Mouse (Mus musculus) C2C12 (cell line): ENCODE data around the gene Tmem186.
A peak's percentile ranks its signal among the peaks of the same experiment; 100 is the strongest.

Experiments
- CEBPB ChIP-seq: IDR thresholded peaks from one replicate; pipeline ENCODE4 v1.6.1; 2011; ENCODE audit warnings: low read depth, mild to moderate bottlenecking, control low read depth, moderate library complexity
- CTCF ChIP-seq: IDR thresholded peaks from one replicate; pipeline ENCODE4 v1.5.1; 2011; ENCODE audit not compliant: control insufficient read depth, insufficient read depth, insufficient read length
- FOSL1 ChIP-seq: IDR thresholded peaks from one replicate; pipeline ENCODE4 v1.8.0; 2011; ENCODE audit warnings: mild to moderate bottlenecking, low read length; ENCODE audit not compliant: poor library complexity, insufficient read depth, severe bottlenecking
- MAX ChIP-seq: IDR thresholded peaks from one replicate; pipeline ENCODE4 v1.6.1; 2011; ENCODE audit warnings: mild to moderate bottlenecking, control low read depth
- MYOD1 ChIP-seq: IDR thresholded peaks from one replicate; pipeline ENCODE4 v1.6.1; 2011; ENCODE audit warnings: low read depth; ENCODE audit not compliant: control insufficient read depth, insufficient read length
- MYOG ChIP-seq: IDR thresholded peaks from one replicate; pipeline ENCODE4 v1.6.1; 2011; ENCODE audit not compliant: control insufficient read depth, insufficient read length; ENCODE audit errors: extremely low read depth
- USF1 ChIP-seq: IDR thresholded peaks from one replicate; pipeline ENCODE4 v1.6.1; 2011; ENCODE audit warnings: low read depth, mild to moderate bottlenecking, control low read depth, moderate library complexity

DNA sequence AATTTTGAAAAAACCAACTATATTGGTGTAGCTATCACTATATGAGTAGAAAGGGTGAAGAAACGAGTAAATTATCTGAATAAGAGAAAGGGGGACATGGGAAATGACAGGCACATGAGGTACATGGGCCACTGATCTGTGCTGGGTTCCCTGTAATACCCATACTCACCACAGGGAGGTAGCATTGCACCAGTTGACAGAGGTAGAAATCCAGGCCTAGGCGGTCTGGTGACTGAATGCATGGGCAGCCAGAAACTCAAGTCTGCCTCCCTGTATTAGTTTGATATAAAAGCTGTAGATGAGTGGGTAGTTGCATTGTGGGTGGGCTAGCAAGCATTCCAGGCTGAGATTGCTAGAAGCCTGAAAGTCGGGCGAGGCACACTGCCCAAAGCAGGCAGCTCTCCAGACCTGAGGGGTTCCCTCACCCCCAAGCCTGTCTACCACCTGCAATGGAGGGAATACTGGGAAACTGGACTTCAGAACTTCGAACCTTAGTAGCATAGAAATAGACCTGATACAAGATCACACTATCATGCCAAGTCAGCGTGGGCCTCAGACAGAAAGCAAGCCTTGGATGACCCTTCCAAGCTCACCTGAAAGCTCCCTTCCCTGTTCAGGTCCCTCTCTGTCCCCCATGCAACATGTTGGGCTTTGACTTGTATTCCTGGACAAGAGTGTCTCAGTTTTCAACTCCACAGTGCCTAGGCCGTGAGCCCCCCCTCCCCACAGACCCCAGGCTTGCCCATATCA lies 48.8 kb upstream of the Tmem186 start:
- no peak for TF ChIP-seq MYOD1
- TF ChIP-seq CTCF = peak; percentile 71
- TF ChIP-seq USF1 = no peak
- TF ChIP-seq MAX = no peak
- no peak for TF ChIP-seq MYOG
- TF ChIP-seq FOSL1 = no peak
- TF ChIP-seq CEBPB = no peak
